Mouse (Mus musculus) midbrain, postnatal 0 days (tissue): ENCODE results near the gene Serpinb9. TPM values are rescaled to one million over a fixed set of nuclear protein-coding genes. Genes with fewer than 3 reads are reported as not detected.

Experiments
- ATAC-seq: fragments of 200-750 bp; cut with Nextera tagmentation; 2 replicates; pipeline ENCODE4 v1.8.0; 2017; ENCODE audit warnings: moderate number of reproducible peaks, mild to moderate bottlenecking, moderate TSS enrichment, moderate library complexity; ENCODE audit not compliant: low FRiP score
- DNase-seq: peaks from one replicate; pipeline ENCODE4 v3.0.0-alpha.2; 2015; ENCODE audit warnings: low spot score
- H3K27ac ChIP-seq: fragments of 300-500 bp; sonication (generic); 2 replicates; pipeline ENCODE4 v1.5.1; 2014; ENCODE audit warnings: low read depth, mild to moderate bottlenecking, low read length, mixed read lengths
- H3K27me3 ChIP-seq: fragments of 300-500 bp; sonication (generic); 2 replicates; pipeline ENCODE4 v1.6.1; 2014; ENCODE audit warnings: low read length, control low read depth, mixed read lengths; ENCODE audit not compliant: insufficient read depth
- H3K36me3 ChIP-seq: fragments of 300-500 bp; sonication (generic); 2 replicates; pipeline ENCODE4 v1.6.1; 2014; ENCODE audit warnings: low read length, control low read depth, mixed read lengths; ENCODE audit not compliant: insufficient read depth
- H3K4me1 ChIP-seq: fragments of 300-500 bp; sonication (generic); 2 replicates; pipeline ENCODE4 v1.6.1; 2014; ENCODE audit warnings: mild to moderate bottlenecking, control low read depth, antibody characterized with exemption, low read length, mixed read lengths; ENCODE audit not compliant: insufficient read depth
- H3K4me2 ChIP-seq: fragments of 300-500 bp; sonication (generic); 2 replicates; pipeline ENCODE4 v1.6.1; 2014; ENCODE audit warnings: low read depth, mild to moderate bottlenecking, low read length, mixed read lengths; ENCODE audit not compliant: poor library complexity, severe bottlenecking
- H3K4me3 ChIP-seq: fragments of 300-500 bp; sonication (generic); 2 replicates; pipeline ENCODE4 v1.5.1; 2014; ENCODE audit warnings: low read depth, mild to moderate bottlenecking, low read length, moderate library complexity
- H3K9ac ChIP-seq: fragments of 300-500 bp; sonication (generic); replicated peaks from 2 replicates; pipeline ENCODE4 v1.6.1; 2014; ENCODE audit warnings: mild to moderate bottlenecking, low read length, moderate library complexity, mixed read lengths; ENCODE audit not compliant: poor library complexity, severe bottlenecking
- H3K9me3 ChIP-seq: fragments of 300-500 bp; sonication (generic); 2 replicates; pipeline ENCODE4 v1.6.1; 2016; ENCODE audit warnings: low read length, control low read depth
- CTCF ChIP-seq: IDR thresholded peaks from 2 replicates; pipeline ENCODE4 v1.5.1; 2016; ENCODE audit warnings: antibody characterized with exemption, mild to moderate bottlenecking
- WGBS: fragments of 180-500 bp; shearing (Covaris S2); extraction: QIAGEN DNeasy Blood & Tissue Kit; methylation state at CpG from one replicate; pipeline ENCODE4 v1.1.7; 2014; 5-methylcytosine and 5-hydroxymethylcytosine counted together
- polyA plus RNA-seq: library from polyadenylated mRNA; unstranded; fragments of >200 nt; fragmentation: Nextera tagmentation; extraction: Ambion mirVana; gene quantifications from 2 replicates; pipeline ENCODE4 v1.2.1, GENCODE M21; 2015
- total RNA-seq: library from RNA; depleted of rRNA; stranded (reverse); fragments of >200 nt; gene quantifications from 2 replicates; pipeline ENCODE4 v1.2.3, GENCODE M21; 2014; rRNA removed

Serpinb9 gene
- total and polyA plus RNA-seq, 2 experiments from 2014 or later: 3.0 to 3.2 TPM

- ATAC-seq (no peak), DNase-seq (no peak)
- WGBS: 95% methylated on average over 3 of the region's 3 CpGs
- no peaks in the 10 kb centered on the region for H3K9me3 ChIP-seq
- H3K4me2 ChIP-seq: no peak overlapping the region
- no peaks in the 10 kb centered on the region for H3K4me1 ChIP-seq
- no peak overlapping the region for H3K9ac ChIP-seq
- no peaks in the 10 kb centered on the region for H3K27me3 ChIP-seq
- no peak for TF ChIP-seq CTCF
- no peak overlapping the region for H3K4me3 ChIP-seq
- no peak overlapping the region for H3K27ac ChIP-seq
- H3K36me3 ChIP-seq: no peaks in the 10 kb centered on the region
Measured at GRCm38 (mm10) chr13:33043542-33043941, 40.5 kb downstream of the Serpinb9 start.

DNA sequence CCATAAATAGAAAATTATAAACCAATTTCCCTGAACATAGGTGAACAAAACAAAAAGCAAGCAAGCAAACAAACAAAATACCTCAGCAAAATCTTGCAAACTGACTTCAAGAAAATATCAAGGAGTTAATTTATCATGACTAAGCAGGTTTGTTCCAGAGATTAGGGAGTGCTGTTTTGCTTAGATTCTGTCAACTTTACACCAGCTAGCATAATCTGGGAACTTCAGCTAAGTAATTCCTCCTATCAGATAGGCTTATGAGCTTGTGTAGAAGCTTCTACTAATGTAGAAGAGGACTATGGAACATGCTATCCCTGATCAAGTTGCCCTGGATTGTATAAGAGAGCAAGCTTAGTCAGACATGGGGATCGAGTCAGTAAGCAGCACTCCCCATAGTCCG is 44.2 kb downstream of the Serpinb9 start:
- Histone ChIP-seq H3K9ac (no peak overlapping the region), H3K4me3 (no peak overlapping the region), H3K27me3 (no peaks in the 10 kb centered on the region), H3K4me1 (no peaks in the 10 kb centered on the region), H3K4me2 (no peak overlapping the region), H3K27ac (no peak overlapping the region), H3K9me3 (no peaks in the 10 kb centered on the region), H3K36me3 (no peaks in the 10 kb centered on the region)
- WGBS: 88% methylated on average over 2 of the region's 2 CpGs
- DNase-seq (no peak), ATAC-seq (no peak)
- no peak for TF ChIP-seq CTCF

- Histone ChIP-seq H3K27ac (no peak overlapping the region), H3K4me3 (no peak overlapping the region), H3K4me1 (no peaks in the 10 kb centered on the region), H3K9ac (no peak overlapping the region), H3K9me3 (no peaks in the 10 kb centered on the region), H3K27me3 (no peaks in the 10 kb centered on the region), H3K36me3 (no peaks in the 10 kb centered on the region), H3K4me2 (no peak overlapping the region)
- 82% methylated on average over 4 of the region's 4 CpGs for WGBS
- DNase-seq (no peak), ATAC-seq (no peak)
- TF ChIP-seq CTCF: no peak
Measured at GRCm38 (mm10) chr13:33048187-33048586, 45.1 kb downstream of the Serpinb9 start.

DNA sequence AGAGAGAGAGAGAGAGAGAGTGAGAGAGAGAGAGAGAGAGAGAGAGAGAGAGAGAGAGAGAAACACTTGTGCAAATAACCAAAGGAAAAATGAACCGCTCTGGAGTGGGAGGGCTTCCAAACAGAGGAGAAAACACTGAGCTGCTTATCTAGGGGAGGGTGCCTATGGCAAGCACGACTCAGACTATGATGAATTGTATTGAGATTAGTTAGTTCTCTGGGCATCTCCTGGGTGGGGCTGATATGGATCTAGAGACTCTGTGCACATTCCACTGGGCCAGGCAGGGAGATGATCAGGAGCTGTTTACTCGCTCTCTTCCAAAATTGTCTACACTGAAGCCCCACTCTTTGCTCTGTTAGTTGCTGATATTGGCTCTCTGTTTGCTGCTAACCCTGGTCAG is 48.6 kb downstream of the Serpinb9 start:
- DNase-seq (no peak), ATAC-seq (no peak)
- no peak for TF ChIP-seq CTCF
- 70% methylated on average over 3 of the region's 3 CpGs for WGBS
- Histone ChIP-seq H3K4me1 (no peaks in the 10 kb centered on the region), H3K4me3 (no peak overlapping the region), H3K4me2 (no peak overlapping the region), H3K27ac (no peak overlapping the region), H3K36me3 (no peaks in the 10 kb centered on the region), H3K9ac (no peak overlapping the region), H3K27me3 (no peaks in the 10 kb centered on the region), H3K9me3 (no peaks in the 10 kb centered on the region)

- Histone ChIP-seq H3K27ac (no peak overlapping the region), H3K4me1 (no peaks in the 10 kb centered on the region), H3K27me3 (no peaks in the 10 kb centered on the region), H3K9me3 (no peaks in the 10 kb centered on the region), H3K9ac (no peak overlapping the region), H3K4me3 (no peak overlapping the region), H3K4me2 (no peak overlapping the region), H3K36me3 (no peaks in the 10 kb centered on the region)
- ATAC-seq (no peak), DNase-seq (no peak)
- 39% methylated on average over 1 of the region's 1 CpGs for WGBS
- TF ChIP-seq CTCF: no peak
Measured at GRCm38 (mm10) chr13:33063048-33063447, 60.0 kb downstream of the Serpinb9 start.

Other genes starting within 250 kb of the Serpinb9 start
- gene Mylk4, start 219.3 kb upstream of the Serpinb9 start, total RNA-seq: 0.14 TPM in 1 of 2 replicates, not detected in the other
- gene Mylk4, start 219.3 kb upstream of the Serpinb9 start, polyA plus RNA-seq: 0.05 and 0.31 TPM in 2 replicates
- gene Wrnip1, start 201.2 kb upstream of the Serpinb9 start, total RNA-seq: 73.8 and 84.0 TPM in 2 replicates
- gene Wrnip1, start 201.2 kb upstream of the Serpinb9 start, polyA plus RNA-seq: 31.2 and 33.6 TPM in 2 replicates
- gene D930007J09Rik, start 200.4 kb upstream of the Serpinb9 start, total RNA-seq: not detected in 2 replicates
- not detected in 2 replicates for gene D930007J09Rik, start 200.4 kb upstream of the Serpinb9 start, polyA plus RNA-seq
- 2.0 and 4.3 TPM in 2 replicates for gene Serpinb1a, start 152.1 kb upstream of the Serpinb9 start, total RNA-seq
- gene Serpinb1a, start 152.1 kb upstream of the Serpinb9 start, polyA plus RNA-seq: 4.3 and 4.9 TPM in 2 replicates
- gene Serpinb1c, start 105.0 kb upstream of the Serpinb9 start, total RNA-seq: 0.82 TPM in 1 of 2 replicates, not detected in the other
- not detected in 2 replicates for gene Serpinb1c, start 105.0 kb upstream of the Serpinb9 start, polyA plus RNA-seq
- 1.4 and 3.1 TPM in 2 replicates for gene Serpinb6b, start 38.0 kb upstream of the Serpinb9 start, total RNA-seq
- 2.5 and 3.1 TPM in 2 replicates for gene Serpinb6b, start 38.0 kb upstream of the Serpinb9 start, polyA plus RNA-seq
- gene Serpinb9b, start 24.2 kb downstream of the Serpinb9 start, total RNA-seq: 0.66 TPM in 1 of 2 replicates, not detected in the other
- 0.20 and 0.36 TPM in 2 replicates for gene Serpinb9b, start 24.2 kb downstream of the Serpinb9 start, polyA plus RNA-seq
- gene Serpinb1b, start 75.3 kb downstream of the Serpinb9 start, total RNA-seq: 1.8 and 3.1 TPM in 2 replicates
- 1.6 and 2.3 TPM in 2 replicates for gene Serpinb1b, start 75.3 kb downstream of the Serpinb9 start, polyA plus RNA-seq
- gene Serpinb9c, start 156.5 kb downstream of the Serpinb9 start, total RNA-seq: not detected in 2 replicates
- gene Serpinb9c, start 156.5 kb downstream of the Serpinb9 start, polyA plus RNA-seq: not detected in 2 replicates
- gene Serpinb9d, start 189.7 kb downstream of the Serpinb9 start, total RNA-seq: not detected in 2 replicates
- gene Serpinb9d, start 189.7 kb downstream of the Serpinb9 start, polyA plus RNA-seq: not detected in 2 replicates
- not detected in 2 replicates for gene Serpinb9e, start 246.4 kb downstream of the Serpinb9 start, total RNA-seq
- not detected in 2 replicates for gene Serpinb9e, start 246.4 kb downstream of the Serpinb9 start, polyA plus RNA-seq